Mouse (Mus musculus): ENCODE measurements at regions not wholly inside any gene's neighbourhood (a gene's known extent, or its start where the extent isn't known, plus 50 kb on each side); places are given as distances from the start of the nearest gene placed in this dataset.

DNA sequence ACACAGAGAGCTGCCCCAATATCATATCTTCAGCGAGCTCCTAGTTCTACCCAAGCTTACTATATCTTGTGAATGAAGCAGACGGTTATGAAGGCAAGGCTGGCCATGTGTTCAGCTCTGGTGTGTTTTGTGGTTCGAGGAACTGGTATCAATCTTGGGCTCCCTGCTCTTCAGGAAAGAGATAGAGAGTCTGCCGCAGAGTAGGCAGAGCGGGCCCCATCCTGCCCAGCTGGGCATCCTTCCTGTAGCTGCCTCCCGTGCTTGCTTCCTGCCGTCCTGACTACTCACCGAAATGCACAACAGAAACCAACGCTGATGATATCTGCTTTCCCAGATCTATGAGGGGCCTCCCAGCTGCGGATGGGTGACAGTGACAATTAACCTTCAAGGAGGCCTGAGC lies 60.3 kb downstream of the Snrpe start:
- no peak for DNase-seq (ENCODE audit: extremely low spot score, low read depth, low spot score)

DNA sequence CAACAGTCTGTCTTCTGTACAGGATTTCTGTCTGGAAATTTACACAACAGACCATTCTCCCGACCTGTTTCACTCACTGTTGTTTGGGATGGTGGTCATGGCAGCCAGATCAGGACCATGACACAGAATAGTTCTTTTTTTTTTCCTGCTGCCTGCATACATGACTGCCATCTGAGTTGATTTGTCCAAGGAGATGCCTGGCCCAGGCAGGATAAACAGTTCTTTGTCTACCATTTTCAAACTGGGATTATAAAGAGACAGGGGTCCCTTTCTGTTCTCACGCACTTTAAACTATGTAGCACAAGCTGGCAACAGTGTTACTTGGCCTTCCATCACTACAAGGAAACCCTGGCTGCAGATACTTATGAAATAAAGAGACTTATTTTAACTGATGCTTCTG lies 61.1 kb downstream of the Snrpe start:
- no peak for DNase-seq (ENCODE audit: extremely low spot score, low read depth, low spot score)

DNA sequence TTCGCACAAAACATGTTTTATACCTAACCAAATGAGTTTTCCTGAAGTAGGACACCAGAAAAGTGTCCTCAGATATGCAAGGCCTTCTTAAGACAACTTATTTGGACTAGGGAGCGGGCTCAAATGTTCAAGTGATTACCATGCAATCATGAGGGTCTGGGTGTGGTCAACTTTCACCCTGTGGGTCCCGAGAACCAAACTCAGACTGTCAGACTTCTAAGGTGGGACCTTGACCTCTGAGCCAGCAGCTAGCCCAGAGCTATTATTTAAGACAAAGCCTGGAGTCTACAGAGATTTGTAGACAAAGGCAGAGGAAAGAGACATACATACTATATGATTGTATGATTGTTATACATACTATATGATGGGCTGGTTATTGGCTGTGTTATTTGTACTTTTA lies 62.5 kb downstream of the Snrpe start:
- no peak for DNase-seq (ENCODE audit: extremely low spot score, low read depth, low spot score)

DNA sequence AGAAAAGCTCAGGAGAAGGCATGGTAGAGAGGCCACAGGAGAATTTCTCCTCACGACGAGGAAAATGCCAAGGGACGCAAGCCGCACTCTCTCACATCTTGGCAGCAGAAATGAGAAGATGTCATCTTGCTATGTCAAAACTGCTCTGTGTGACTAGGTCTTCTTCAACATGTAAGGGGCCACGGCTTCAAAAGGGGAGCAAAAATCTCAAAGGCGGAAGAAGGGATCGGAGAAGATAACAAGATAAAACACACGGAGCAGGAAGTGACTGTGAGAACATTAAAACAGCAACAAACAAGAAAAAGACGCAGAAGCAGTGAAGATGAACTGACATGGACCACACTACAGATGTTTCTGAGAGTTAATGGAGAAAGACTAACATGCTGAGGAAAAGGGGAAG lies 65.1 kb downstream of the Snrpe start:
- no peak for DNase-seq (ENCODE audit: extremely low spot score, low read depth, low spot score)

DNA sequence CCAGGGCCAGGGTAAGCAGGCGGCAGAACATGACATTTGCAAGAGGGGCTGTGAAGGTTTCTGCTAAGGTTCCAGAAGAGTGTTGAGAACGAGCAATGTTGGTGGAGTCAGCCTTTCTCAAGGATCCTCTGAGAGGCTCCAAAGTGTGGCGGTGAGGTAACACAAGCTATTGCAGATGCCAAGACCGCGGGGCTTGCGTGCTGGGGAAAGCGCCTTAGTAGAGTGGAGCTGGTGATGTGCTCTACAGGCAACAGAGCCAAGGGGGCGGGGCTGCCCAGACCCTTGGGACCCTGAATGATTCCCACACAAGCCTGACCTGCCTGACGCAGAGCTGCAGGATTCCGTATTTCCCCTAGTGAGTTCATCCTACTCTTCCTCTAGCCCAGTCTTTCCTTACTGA lies 66.3 kb downstream of the Snrpe start:
- no peak for DNase-seq (ENCODE audit: extremely low spot score, low read depth, low spot score)

DNA sequence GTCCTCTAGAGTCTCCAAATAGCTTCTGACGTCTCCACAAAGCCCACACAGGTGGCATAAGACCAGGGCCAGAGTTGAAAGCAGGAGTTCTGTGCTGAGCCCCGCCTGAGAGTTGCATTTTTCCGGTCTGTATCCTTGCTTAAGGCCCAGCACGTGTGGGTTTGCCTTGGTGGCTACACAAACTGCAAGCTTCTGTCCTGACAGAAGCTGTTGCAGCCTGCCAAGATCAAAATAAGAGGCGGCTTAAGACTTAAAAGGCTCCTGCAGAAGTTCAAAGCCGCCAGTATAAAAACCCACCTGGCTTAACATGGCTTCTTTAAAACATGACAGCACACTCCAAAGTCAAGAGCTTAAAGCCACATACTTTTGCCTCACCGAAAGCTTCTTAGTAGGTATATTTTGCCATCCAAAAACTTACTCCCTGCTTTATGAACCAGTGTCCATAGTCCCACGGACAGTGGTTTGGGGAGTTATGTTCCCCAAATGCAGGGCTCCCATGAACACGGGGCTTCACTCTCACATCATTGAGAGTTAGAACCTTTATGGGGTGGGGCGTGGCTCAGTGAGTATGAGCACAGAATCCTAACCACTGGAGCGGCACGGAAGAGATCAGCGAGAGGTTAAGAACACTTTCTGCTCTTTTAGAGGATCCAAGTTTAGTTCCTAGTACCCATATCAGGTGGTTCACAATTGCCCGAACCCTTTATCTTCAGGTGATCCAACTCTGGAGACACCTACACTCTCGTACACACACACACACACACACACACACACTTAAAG lies 67.9 kb downstream of the Snrpe start:
- no peak for DNase-seq (ENCODE audit: extremely low spot score, low read depth, low spot score)

DNA sequence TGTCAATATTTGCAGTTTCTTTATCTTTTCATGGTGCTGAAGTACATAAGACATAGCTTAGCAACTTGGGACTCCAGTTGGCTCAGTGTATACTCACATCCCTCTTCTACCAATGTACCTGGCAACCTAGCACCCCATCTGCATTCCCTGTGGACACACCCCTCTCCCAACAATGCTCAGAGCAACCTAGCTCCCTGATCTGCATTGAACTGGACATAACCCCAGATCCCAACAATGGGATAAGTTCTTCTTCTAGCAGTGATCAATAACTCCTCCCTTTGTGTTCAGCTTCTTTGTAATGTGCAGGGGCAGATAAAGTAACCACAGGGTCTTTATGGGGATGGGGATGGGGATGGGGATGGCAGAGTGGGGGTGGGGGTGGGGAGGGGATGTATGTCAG lies 79.4 kb downstream of the Snrpe start:
- no peak for DNase-seq (ENCODE audit: extremely low spot score, low read depth, low spot score)

DNA sequence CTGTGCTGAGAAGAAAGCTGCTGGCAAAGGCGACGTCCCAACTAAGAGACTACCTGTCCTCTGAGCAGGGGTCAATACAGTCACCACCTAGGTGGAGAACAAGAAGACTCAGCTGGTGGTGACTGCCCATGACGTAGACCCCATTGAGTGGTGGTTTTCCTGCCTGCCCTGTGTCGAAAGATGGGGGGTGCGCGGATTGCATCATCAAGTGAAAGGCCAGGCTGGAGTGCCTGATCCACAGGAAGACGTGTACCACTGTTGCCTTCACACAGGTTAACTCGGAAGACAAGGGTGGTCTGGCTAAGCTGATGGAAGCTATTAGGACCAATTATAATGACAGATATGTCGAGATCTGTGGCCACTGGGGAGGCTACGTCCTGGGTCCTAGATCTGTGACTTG lies 80.3 kb downstream of the Snrpe start:
- DNase-seq (ENCODE audit: extremely low spot score, low read depth, low spot score), result no peak

DNA sequence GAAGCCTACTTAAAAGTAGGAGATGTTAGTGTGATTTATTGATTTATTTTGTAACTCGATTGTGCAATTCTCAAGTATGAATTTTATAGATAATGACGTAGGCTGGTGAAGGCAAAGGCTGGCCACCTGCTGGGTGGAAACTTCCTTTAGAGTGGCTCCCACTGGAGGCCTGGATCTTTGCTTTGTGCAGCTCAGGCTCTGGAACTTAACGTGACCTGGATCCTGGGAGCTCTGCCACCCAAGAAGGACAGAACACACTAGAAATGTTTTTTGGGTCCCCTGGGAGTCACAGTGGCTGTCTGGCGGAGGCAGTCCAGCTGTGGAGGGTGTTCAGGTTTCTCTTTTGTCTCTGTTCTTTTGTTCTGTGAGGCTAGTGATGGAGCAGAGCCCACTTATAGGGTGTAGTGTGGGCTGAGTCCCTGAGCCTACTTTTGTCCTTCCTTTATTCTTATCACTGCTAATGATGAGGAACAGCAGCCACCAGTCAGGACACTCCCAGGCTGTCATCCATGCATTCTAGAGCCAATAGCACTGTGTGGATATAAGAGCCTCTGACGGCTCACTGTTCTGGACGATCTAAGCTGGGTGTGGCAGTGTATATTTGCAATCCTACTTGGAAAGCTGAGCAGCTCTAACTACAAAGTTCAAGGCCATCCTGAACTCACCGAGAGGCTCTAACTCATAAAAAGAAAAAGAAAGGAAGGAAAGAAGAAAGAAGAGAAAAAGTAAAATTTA lies 82.3 kb downstream of the Snrpe start:
- DNase-seq (ENCODE audit: extremely low spot score, low read depth, low spot score), result no peak

DNA sequence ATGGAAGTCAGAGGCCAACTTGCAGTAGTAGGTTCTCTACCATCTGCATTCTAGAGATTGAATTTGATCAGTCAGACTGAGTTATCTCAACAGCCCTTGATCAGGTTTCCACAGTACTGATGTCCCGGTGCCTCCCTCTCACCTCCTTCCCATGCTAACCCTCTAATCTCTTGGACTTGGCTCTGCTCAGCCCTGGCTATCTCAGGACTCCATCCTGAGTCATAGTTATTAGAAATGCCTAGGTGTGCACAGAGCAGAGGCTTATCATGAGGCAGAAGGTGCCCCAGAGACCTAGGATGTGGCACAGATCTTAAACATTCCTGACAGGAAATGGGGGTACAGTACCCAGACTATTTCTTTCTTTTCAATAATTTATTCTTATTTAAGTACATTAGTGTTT lies 87.3 kb downstream of the Snrpe start:
- DNase-seq (ENCODE audit: extremely low spot score, low read depth, low spot score), result no peak

DNA sequence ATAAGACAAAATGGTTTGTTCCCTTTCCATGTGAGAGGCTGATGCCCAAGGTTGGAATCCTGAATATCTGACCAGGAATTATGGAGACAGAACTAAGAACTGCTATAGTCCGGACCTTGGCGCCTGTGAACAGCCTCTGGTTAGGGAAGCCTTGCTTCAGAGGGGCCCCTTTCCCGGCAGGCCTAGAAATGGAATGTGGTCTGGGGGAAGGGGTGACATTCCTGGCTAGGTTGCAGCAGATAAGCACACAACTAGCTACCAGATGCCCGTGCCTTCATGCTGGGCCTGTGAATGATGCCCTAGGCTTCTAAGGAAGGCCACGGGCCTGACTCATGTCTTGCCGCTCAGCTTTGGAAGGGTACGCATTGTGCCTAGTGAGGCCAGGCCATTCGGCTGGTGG lies 89.4 kb downstream of the Snrpe start:
- no peak for DNase-seq (ENCODE audit: extremely low spot score, low read depth, low spot score)

DNA sequence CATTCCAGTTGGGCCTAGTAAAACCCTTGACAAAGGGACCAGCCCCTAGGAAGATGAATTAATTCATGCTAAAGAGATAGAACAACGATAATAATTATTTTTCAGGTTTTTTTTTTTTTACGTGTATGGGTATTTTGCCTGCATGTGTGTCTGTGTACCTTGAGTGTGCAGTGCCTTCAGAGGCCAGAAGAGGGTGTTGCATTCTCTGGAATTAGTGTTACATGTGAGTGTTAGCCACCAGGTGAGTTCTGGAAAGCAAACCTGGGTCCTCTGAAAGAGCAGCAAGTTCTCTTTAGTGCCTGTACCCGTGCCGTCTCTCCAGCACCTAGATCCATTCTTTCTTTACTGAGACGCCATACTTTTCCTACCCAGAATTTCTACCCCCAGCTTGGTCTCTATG lies 92.8 kb upstream of the Sox13 start:
- DNase-seq (ENCODE audit: extremely low spot score, low read depth, low spot score), result no peak

DNA sequence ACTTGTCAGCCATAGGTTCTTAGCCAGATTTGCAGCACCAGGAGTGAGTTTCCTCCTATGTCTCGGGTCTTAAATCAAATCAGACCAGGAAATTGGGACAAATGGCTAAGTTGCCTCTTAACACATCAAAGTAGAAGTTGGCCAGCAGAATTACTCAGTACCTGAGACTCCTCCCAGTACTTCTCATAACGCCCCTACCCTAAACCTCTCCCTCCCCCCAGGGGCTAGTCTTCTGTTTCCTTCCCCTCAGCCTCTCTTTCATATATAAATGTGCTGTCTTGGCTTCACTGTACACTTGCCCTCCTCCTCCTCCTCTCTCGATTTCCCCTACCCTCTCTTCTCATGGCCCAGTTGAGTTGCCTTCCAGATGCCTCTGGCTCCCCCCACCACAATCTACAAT lies 79.9 kb upstream of the Sox13 start:
- DNase-seq (ENCODE audit: extremely low spot score, low read depth, low spot score), result no peak

DNA sequence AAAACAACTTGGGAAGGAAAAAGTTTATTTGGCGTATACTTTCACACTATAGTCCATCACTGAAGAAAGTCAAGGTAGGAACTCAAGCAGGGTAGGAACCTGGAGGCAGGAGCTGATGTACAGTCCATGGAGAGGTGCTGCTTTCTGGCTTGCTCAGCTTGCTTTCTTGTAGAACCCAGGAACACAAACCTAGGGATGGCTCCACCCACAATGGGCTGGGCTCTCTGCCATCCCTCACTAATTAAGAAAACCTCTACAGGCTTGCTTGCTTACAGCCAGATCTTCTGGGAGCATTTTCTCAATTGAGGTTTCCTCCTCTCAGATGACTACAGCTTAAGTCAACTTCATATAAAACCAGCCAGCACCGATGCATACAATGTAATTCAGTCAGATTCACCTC lies 79.2 kb upstream of the Sox13 start:
- DNase-seq (ENCODE audit: extremely low spot score, low read depth, low spot score), result no peak

DNA sequence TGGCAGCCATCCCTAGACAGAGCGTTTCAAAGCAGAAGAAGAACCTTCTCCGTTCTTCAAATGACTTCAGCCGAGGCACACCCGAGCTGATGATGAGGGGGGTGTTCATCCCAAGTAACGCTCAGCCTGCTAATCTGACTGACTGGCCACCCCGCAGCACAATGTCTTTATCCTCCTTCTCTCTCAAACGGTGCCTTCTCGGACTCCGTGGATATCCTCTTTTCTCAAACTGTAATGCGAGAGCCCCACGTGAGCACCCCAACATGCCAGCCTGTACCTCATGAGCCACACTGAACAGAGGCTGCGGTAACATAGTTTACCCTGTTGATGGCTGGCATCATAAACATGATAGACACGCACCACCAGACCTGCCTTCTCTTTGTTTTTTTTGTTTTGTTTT lies 76.8 kb upstream of the Sox13 start:
- DNase-seq (ENCODE audit: extremely low spot score, low read depth, low spot score), result no peak

DNA sequence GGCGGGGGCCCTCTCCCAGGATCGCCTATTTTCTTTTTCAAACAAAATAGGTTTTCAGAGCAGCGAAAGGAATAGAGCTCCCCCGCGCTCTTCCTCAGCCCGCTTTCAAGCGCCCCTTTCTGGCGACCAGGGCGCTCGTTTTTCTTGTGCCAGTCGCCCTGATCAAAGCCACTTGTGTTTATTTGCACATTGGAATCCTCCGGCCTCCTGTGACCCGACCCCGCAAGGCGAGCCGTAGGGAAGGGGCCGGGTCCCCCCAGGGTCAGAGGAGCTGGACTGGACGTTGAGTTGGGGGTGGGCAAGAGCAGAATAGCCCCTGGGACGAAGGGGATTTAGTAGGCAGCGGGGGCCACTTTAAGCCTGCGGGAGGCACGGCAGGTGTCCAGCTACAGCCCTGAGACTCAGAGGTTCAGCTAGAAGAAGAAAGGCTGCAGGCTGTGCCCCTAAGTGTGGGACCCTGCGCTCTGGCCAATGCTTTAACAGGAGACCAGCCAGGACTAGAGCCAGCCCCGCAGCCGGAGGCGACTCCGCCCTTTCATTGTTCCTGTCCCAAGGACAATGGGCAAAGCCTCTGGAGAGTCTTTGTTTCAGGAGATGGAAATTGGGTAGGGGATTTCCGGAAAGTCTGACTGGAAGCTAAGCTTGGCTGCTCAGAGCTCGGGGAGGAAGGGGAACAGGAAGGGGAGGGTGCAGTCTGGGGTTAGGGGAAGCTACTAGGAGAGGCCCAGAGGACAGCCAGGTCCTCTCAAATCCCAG lies 69.0 kb upstream of the Sox13 start:
- DNase-seq (ENCODE audit: extremely low spot score, low read depth, low spot score), result peak; percentile 33

DNA sequence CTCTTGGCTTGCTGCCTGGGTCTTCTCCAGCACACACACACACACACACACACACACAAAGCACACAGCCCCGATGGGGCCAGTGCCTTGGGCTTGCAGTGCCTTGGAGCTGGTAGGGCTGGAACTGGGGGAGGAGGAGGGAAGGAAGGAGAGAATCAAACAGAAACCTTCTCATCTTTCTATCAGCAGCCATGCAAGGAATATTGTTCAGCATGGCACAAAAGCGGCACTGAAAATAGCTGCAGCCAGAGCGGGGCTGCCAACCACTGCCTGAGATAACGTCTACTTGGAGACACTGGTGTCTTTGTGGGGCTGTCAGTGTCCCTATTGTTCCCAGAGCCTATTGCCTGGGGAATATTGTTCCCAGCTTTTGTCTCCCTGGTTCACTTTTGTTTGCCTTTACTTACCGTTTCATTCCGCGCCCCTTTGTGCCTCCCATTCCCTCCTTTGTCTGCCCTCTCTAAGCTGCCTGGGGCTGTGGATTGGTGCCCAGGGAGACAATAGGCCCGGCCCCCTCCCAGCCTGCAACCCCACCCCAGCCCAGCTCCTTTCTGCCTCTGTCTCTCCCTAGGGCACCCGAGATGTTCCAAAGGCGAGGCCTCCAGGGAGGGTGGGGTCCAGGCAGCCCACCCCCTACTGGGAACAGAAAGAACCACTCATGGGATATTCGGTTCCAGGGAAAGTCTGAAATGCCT lies 68.3 kb upstream of the Sox13 start:
- no peak for DNase-seq (ENCODE audit: extremely low spot score, low read depth, low spot score)

DNA sequence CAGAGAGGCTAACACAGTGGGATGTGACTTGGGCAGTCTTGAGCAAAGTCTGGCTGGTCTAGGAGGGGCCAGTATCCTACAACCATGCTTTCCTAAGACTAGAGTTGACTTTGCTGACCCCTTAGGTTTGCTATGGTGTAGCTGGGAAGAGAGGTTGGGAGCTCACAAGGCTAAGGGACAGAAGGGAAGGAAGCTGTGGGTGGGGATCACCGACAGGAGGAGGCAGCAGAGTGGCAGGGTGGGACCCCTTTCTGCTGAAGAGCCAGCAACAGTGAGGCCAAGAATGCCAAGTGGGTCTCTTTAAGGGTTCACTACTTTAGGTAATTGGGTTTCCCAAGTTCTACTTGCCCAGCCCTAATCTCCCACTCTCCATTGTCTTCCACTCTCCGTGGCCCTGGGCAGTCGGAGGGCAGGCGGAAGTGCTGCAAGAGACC lies 67.7 kb upstream of the Sox13 start:
- no peak for DNase-seq (ENCODE audit: extremely low spot score, low read depth, low spot score)

DNA sequence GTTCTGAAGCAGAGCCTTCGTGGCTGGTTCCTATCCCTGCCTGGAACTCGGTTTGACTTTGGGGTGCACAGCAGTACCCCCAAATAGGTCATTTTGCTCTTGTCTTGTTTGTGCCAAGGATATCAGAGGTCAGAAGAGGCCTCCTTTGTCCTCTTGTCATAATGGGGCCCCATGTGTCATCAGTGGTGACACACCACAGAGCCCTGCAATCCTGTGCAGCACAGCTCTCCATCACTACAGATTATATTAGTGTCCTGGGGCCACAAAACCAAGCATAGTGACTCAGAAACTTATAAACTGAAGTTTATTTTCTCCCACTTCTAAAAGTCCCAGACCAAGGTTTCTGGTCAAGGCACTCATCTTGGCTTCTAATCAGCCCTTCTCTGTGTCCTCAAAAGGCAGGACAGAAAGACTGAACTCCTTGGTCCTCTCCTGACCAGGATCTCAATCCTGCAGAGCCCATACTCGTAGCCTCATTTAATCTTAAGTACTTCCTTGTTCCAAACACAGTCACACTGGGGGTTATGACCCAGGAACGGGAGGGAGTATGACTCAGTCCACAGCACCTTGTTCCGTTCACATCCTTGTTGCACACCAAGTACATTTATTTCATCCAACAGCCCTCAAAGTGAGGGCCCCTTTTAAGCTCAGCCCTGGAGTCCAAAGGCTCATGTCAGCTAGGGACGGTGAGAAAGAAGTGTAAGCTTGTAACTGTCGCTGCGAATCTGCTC lies 63.2 kb upstream of the Sox13 start:
- no peak for DNase-seq (ENCODE audit: extremely low spot score, low read depth, low spot score)

DNA sequence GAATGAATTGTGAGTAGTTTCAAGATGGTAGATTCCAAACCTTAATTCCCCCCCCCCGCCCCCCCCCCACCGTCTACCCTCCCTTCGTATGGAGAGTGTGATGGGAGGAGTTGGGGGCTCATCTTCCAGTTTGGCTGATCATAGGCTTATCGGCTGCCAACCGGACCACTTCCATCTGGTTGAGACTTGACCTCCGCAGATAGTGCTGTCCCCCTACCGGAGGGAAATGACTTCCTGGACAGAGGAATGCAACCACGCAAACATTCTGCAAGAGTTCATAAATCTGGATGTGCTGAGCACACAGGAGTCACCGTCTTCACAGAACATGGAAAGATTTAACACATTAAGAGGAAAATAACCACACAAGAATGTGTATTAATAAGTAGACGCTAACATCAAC lies 62.2 kb upstream of the Sox13 start:
- no peak for DNase-seq (ENCODE audit: extremely low spot score, low read depth, low spot score)

DNA sequence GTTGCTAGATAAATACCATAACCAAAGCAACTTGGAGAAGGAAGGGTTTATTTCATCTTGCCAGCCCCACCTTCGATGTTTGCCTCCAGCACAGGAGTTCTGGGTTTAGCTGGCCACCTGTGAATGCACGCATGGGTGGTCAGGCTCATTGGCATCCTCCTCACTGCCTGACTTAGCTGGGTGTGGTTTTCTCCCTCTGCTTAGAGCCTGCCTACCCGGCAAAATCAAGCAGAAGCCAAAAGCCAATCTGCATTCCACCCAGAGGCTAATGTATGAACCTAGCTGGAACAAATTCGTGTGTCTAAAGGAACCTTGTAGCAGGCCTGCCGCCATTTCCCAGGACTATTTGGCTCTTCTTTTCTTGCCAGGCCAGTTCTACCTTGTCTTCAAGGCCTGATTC lies 58.7 kb upstream of the Sox13 start:
- DNase-seq (ENCODE audit: extremely low spot score, low read depth, low spot score), result no peak
